Mouse (Mus musculus) kidney, postnatal 36 days (tissue): ENCODE measurements at regions not wholly inside any gene's neighbourhood (a gene's known extent, or its start where the extent isn't known, plus 50 kb on each side); places are given as distances from the start of the nearest gene placed in this dataset.

Experiments used
- DNase-seq, 2 experiments: peaks; one replicate each; pipeline ENCODE4 v3.0.0; 2021 to 2022; ENCODE audit warnings: mixed read lengths in 2 of 2

DNA sequence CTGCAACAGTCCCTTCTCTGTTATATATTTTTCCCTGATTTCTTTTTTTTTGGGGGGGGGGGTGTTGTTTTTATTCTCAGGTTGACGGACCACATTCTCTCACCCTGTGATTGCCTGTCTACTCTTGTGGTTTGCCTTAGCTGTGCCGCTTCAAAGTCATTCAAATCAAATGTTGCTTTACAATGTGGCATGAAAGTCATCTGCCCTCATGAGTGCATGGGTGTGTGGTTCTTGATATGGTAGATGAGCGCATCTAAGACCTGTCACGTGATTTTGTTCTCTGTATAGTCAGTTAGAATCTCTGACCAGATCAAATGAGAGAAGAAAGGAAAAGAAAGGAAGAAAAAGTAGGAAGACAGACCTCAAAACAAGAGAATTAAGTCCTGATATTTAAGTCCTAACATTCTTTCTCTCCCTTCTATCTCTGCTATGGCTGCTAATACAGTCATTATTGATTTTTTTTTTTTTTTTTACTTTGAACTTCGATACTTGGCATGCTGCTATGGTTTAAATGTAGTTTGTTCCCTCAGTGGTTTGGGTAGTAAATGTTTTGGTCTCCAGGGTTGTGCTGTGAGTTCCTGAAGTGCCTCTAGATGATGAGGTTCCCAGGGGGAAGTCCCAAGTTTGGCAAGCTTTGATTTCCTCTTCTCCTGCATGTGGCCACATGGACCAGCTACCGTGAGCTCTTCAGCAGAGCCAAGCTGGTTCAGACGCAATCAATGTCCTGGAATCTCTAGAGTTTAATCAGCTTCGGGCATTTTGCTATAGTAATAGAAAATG, 91.2 kb upstream of the Npas2 start:
- no peak for DNase-seq

DNA sequence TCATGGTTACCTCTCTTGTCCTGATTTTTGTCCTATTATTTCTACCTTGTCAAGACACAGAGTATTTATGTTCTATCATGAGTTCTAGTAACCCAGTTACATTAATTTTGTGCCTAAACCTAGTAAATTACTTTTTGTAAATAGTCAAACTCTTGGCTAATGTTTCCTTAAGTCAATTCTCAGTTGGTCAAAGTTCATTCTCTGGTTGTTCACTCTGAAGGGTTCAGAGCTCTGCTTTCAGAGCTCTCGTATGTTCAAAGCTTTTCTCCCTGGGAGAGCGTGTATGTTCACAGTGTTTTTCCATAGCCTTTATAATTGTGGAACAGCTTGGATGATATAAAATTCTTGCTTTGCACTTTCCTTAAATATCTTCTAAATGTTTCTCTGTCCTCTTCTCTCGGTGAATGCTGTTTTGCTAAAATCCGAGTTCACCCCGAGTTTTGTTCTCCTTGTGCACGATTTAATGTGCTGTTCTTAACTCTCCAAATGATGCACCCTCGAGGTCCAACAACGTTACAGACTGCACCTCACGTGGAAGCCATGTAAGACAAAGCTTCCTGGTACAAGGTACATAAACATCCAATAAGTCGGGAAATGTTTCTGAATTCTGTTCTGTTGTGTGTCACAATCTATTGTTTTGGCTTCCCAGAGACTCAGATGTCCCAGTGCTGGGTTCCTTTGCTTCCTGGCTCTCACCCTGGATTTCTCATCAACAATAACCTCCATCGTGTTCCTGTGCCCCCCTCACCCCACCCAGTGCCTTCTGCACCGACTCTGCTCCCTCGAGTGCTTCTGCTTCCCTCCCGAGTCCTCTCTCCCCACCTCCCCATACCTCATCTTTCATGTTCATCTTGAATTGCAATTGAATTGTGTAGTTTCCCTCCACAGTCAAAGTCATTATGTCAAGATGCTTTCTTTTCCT, 90.3 kb upstream of the Npas2 start:
- peak in 1 of 2 experiments; percentile 51 for DNase-seq

DNA sequence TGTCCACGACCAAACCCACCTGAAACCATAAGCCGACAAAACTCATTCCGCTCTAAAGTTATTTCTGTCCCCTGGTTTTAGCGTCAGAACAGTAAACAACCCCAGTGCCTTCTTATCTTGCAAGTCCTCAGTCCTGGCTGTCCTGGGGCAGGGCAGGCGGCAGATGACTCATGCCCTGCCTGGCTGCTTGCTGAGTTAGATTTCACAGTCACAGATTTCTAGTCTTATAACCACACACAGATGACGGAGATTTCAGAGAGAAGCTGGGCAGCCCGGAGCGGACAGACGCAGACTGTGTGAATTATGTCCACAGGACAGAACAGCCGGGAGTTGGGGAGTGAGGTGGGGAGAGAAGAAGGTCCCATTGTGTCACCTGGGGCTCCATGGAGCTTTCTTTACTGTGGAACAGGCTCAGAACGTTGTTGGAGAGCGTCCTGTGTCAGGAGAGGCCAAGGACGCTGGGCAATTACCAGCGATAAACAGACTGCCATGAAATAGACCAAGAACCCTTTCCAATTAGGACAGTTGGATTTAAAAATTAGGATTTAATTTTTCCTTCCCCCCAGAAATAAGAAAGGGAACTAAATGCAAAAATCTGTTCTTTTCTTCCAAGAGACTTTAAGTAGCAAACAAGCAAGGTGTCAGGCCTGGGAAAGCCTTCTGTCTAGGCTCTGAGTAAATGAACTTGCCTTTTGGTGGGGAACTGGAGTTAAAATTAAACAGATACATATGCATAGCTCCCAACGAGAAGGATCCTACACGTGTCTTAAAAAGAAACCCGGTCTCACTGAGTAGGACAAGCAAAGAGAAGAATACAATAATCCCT, 87.8 kb upstream of the Npas2 start:
- DNase-seq: no peak

DNA sequence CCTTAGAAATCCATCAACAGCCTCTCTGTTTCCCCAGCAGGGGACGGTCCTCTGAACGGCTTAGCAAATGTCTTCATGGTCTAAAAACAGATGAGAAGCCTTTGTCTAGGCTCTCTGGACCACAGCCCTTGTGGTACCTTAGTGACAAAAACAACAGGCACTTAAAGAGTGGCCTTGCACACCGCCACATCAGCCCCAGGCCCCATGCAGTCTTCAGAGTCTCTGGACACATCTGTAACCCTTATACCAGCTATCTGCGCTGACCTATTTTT, 87.2 kb upstream of the Npas2 start:
- DNase-seq: no peak

DNA sequence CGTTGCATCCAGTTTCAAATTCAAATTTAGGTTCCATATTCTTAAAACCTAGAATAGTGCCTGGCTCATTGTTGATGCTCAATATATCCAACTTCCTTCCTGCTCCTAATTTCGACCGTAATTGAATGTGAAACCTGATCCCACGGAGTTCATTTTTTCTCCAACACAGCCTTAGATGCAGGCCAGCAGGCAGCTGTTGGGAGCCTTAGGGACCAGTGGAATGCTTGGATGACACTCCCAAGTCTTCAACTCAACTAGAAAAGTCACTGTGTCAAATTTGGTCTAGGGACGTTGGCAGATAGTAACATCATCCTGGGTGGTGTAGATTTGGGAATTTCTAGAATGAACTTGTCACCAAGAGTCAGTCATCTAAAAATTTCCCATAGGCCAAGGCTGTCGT, 86.9 kb upstream of the Npas2 start:
- DNase-seq: no peak

DNA sequence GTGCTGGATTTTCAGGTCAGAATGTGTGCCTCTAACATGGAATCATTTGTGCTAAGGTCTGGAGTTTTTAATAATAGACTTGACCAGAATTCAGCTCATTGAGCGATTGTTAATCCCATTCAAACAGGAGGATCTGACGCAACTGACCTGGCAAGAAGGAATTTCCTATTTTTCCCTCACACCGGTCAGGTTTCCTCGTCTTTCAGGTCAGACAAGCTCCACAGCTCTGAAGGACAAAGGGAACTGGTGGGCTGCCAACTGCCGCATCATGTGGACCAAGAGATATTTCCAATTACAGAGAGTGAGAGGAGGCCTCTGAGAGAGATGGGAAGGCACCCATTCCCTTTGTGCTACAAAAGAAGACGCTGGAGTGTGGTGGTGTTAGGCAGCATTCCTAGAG, 77.2 kb upstream of the Npas2 start:
- no peak for DNase-seq

DNA sequence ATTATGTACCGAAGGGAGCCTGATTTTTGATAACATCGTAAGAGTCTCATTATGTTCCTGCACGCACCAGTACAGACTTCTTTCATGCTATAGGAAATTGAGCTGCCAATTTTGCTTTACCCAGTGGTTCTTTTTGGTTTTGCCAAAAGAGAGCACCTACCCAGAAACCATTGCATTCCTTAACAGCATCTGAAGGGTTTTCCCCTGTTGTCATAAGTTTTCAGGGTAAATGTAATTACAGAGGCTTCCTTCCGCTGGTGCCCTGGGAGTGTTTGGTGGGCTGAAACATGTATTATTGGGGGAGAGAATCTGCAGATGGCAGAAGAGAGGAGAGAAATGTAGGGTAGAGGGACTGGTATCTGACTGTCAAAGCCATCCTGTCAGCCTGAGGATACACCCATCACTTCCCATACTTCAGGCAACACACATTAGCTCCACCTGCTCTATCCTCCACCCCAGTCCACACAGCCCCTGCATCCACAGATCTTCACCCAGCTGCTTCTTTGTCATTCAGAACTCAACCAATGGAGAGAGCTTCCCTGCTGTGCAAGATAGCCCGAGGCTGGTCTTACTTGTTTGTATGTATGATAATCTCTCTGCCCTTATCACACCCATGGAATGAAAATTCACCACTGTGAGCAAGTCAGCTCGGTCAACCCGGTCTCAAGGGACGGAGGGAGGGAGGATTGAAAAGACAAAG, 71.1 kb upstream of the Npas2 start:
- no peak for DNase-seq

DNA sequence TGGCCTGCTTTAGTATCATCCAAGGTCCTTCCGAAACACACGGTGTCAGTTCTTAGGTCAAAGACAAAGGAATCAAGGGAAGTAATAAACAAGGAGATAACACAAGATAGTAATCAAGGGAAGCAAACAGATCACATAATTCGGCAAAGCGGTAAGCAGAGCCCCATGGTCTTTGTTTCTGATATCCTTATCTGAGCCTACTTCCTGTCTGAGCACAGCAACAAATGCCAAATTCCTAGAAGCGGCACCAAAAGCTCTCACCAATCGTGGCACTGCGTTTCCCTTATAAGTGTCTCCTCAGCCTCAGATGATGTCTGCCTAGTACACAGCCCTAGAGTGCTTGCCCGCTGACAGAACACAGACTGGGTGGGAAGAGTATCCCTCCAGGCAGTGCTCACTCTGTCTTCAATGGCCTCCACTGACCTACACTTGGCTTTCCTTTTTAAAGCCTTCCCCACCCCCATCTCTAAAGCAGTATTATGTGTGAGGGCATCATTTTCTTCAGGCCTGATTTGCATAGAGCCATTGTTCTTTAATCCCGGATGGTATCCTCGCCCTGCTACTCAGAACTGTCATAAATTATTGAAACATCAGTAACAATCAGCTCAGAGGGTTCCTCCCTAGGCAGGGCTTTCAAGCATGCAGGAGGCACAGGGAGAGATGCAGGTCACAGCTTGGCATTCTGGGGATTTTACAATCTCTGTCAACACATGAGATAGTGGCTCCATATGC, 70.3 kb upstream of the Npas2 start:
- DNase-seq: no peak

DNA sequence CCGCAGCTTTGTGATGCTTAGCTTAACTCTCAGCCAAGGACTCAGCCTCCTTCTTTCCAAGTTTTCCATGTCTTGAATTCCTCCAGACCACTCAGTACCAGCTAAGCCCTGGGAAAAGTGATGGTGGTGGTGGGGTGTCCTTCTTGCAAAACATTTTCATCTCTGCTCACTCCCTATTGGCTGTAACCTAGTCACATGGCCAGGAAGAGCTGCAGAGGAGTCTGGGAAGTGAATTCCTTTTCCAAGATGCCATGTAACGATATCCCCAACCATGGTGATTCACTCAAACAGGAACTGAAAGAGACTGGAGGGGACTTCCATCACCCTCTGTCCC, 69.8 kb upstream of the Npas2 start:
- no peak for DNase-seq

DNA sequence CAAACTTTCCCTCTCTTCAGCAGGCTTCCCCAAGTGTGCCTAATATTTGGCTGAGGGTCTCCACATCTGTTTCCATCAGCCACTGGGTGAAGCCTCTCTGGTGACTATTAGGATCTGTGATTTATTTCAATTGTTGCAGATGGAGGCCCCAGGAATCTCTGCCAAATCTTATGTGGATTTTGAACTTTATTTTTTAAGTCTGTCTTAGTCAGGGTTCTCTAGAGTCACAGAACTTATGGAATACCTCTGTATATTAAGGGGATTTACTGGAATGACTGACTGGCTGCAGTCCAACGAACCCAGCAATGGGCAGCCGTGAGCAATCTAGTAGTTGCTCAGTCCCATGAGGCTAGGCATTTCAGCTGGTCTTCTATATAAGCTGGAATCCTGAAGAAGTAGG, 59.0 kb upstream of the Npas2 start:
- DNase-seq: no peak

DNA sequence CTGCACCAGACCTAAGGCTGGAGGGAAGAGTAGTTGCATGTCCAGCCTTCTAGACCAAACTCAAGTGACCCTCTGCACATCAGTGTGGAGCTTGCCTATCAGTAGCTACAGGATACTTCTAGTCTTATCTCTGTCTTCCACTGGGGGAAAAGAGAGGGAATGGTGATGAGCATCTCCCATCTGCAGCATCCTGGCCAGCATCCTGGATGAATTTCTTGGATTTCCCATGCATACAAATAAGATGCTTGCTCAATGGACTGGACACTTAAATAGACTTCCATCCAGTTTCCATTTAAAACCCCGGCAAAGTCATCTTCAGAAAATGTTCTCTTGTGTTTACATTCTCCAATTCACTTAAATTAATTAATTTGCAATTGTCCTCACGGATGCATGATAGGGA, 50.5 kb upstream of the Npas2 start:
- DNase-seq: no peak

DNA sequence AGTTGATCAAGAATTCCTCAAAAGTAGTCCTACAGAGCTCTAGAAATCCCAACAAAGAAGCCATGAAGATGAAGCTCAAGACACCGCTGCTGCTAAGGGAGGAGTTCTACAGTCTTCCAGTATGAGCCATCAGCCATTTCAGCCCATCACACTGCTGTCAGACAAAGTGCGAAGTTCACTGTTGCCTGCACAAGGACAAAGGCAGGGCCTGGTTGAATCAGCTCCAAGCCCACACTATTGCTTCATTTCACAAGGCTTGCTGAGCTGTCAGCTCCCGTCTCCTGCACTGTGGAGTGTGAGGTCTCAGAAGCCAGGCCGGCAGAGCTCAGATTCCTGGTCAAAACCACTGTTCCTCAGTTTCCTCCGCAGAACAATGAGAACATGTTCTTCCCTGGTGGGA, 49.9 kb upstream of the Npas2 start:
- DNase-seq: peak; percentile 62 to 63
